Mouse (Mus musculus): ENCODE measurements around the gene Atp6v0c. TPM values are rescaled to one million over a fixed set of nuclear protein-coding genes. Genes with fewer than 3 reads are reported as not detected.

The Atp6v0c gene
- polyA plus RNA-seq, 1 experiment from 2014 or later, result 1,794 TPM

DNA sequence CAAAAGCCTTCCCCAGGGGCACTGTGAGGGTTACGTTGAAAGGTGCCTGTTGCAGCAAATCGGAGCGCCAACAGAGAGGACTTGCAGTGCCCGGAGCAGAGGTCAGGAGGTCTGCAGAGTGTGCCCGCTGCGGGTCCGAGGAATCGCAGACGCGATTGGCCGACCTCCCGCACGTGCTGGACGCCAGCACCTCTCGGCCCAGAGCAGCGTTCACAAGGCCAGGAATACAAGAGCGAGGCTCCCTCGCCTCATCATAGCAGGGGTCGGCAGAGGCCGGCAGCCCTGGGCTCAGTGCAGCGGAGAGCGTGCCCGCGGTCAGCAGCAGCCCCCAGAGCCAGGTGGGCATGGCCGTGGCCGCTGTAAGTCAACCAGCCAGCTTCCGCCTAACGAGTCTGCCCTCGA is 39.1 kb upstream of the Atp6v0c start:
- no peak for ATAC-seq (ENCODE audit: low read depth)
- no peaks in the 10 kb centered on the region for H3K9me3 ChIP-seq (ENCODE audit: control insufficient read depth, low read length)
- no peaks in the 10 kb centered on the region for H3K36me3 ChIP-seq (ENCODE audit: control insufficient read depth, insufficient read depth, low read length)
- peaks cover 65% of the 10 kb centered on the region for H3K4me1 ChIP-seq (ENCODE audit: control insufficient read depth, insufficient read depth, low read length)
- 2% methylated on average over 29 of the region's 29 CpGs for WGBS
- H3K4me2 ChIP-seq (ENCODE audit: low read depth, low read length), result peak overlapping the region; percentile 92
- peak overlapping the region; percentile 79 for H3K27ac ChIP-seq (ENCODE audit: low read depth, low read length)
- peak overlapping the region; percentile 36 for H3K4me3 ChIP-seq (ENCODE audit: low read depth, low read length)
- H3K9ac ChIP-seq (replicated peaks; ENCODE audit: low read depth, low read length), result peak overlapping the region; percentile 66
- 0 out of 2 replicates have a peak, but pooled peaks cover 4% of the 10 kb centered on the region for H3K27me3 ChIP-seq (ENCODE audit: control insufficient read depth, insufficient read depth, low read length)

DNA sequence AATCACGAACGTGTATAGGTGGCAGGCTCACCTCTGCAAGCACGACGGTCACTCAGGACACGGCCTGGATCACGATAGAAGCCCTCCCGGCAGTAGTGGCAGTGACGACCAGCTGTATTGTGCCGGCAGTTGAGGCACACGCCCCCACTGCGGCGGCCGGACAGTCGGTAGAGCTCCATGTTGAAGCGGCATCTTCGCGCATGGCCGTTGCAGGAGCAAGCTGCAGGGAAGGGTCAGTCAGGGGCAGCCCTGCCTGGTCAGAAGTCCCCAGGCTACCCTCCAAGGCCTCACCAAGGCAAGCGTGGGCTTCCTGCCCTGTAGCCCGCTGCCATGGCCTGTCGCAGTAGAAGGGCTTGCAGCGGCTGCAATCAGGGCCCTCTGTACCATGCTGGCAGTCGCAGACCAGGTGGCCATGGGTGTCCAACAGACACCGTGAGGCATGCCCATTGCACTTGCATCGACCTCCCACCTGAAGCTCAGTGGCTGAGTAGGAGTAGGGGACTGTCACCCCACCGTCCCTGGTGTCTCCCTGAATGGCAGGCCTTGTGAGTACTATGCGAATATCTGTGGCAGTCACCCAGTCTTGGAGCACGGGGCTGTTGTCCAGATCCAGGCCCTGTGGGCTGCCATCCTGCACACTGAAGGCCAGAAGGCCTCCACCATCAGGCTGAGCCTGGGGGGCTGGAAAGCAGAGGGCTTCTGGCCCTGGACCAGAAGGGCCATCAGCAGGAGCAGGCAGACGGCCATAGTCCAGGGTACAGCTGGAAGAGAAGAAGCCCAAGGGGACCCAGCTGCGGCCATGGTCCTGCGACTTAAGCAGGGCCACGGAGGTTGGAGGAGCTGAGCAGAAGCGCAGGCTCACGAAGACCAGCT is 38.5 kb upstream of the Atp6v0c start:
- Histone ChIP-seq H3K27ac (ENCODE audit: low read depth, low read length) (no peak overlapping the region), H3K27me3 (ENCODE audit: control insufficient read depth, insufficient read depth, low read length) (0 out of 2 replicates have a peak, but pooled peaks cover 4% of the 10 kb centered on the region), H3K4me3 (ENCODE audit: low read depth, low read length) (peak overlapping the region; percentile 36), H3K4me1 (ENCODE audit: control insufficient read depth, insufficient read depth, low read length) (peaks cover 68% of the 10 kb centered on the region), H3K36me3 (ENCODE audit: control insufficient read depth, insufficient read depth, low read length) (no peaks in the 10 kb centered on the region), H3K4me2 (ENCODE audit: low read depth, low read length) (peak overlapping the region; percentile 92), H3K9me3 (ENCODE audit: control insufficient read depth, low read length) (no peaks in the 10 kb centered on the region), H3K9ac (replicated peaks; ENCODE audit: low read depth, low read length) (peak overlapping the region; percentile 83)
- ATAC-seq (ENCODE audit: low read depth), result no peak
- WGBS, result 52% methylated on average over 34 of the region's 34 CpGs

DNA sequence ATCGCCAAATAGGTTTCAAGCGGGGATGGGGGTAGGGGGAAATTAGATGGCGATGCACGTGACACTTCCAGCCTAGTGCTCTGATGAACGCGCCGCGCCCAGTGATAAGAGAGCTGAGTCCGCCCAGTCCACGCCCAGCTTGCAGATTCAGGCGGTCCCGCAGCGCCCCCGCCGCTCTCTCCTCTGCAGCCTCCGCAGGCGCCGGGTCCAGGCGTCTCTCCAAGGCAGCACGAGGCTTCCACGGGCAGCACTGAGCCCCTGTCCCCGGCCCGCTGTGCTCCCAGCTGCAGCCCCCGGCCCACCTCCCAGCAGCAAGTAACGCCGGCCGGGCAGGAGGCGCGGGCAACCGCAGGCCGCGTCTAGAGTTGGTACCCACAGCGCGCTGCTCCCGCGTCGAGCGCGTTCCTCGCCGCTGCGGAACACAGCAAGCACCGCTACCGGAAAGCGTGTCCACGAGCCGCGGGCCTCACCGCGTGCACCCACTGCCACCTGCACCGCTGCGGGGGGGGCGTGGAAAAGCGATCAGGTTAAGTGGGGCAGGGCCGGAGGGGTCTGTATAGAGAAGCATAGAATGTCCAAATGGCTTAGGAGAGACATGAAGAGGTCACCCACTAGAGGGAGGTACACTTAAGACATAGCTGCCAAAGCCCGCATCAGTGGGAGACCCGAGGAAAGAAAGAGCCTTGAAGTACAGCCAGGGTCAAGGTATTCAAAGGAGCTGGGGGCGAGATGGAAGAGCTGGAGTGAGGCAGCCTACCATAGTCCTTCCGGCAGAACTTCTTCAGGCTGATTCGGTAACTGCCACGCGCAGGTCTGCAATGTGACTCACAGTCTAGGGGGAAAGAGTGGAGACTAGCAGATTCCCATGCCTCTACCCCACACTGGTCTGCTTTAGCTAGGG is 37.2 kb upstream of the Atp6v0c start:
- Histone ChIP-seq H3K36me3 (ENCODE audit: control insufficient read depth, insufficient read depth, low read length) (no peaks in the 10 kb centered on the region), H3K27ac (ENCODE audit: low read depth, low read length) (peak overlapping the region; percentile 72), H3K4me1 (ENCODE audit: control insufficient read depth, insufficient read depth, low read length) (peaks cover 63% of the 10 kb centered on the region), H3K27me3 (ENCODE audit: control insufficient read depth, insufficient read depth, low read length) (0 out of 2 replicates have a peak, but pooled peaks cover 4% of the 10 kb centered on the region), H3K9me3 (ENCODE audit: control insufficient read depth, low read length) (no peaks in the 10 kb centered on the region), H3K9ac (replicated peaks; ENCODE audit: low read depth, low read length) (peak overlapping the region; percentile 83), H3K4me3 (ENCODE audit: low read depth, low read length) (peak overlapping the region; percentile 70), H3K4me2 (ENCODE audit: low read depth, low read length) (peak overlapping the region; percentile 92)
- peak; percentile 39; the same call in 1 of the 2 replicates for ATAC-seq (ENCODE audit: low read depth)
- WGBS, result 4% methylated on average over 56 of the region's 62 CpGs

DNA sequence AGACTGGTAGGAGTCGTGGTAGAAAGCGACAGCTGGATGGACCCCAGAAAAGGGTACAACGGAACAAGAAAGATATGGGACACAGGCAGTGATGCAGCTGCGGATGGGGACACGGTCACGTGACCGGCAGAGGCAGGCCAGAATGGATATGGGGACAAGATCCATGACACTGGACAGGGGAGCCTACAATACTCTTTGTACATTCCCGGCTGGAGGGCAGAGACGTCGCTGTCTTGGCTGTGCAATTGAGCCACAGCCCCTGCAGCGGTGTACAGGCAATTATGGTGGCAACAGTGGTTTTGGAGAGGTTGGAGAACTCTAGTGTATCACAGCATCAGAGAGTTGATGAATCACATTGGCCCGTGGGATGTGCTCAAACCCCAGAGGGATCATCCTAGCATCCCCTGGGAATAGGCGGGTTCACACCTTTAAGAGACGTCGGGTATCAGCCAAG is 36.4 kb upstream of the Atp6v0c start:
- 3% methylated on average over 15 of the region's 15 CpGs for WGBS
- Histone ChIP-seq H3K9ac (replicated peaks; ENCODE audit: low read depth, low read length) (peak overlapping the region; percentile 83), H3K4me3 (ENCODE audit: low read depth, low read length) (peak overlapping the region; percentile 70), H3K36me3 (ENCODE audit: control insufficient read depth, insufficient read depth, low read length) (no peaks in the 10 kb centered on the region), H3K27me3 (ENCODE audit: control insufficient read depth, insufficient read depth, low read length) (0 out of 2 replicates have a peak, but pooled peaks cover 4% of the 10 kb centered on the region), H3K4me2 (ENCODE audit: low read depth, low read length) (peak overlapping the region; percentile 92), H3K4me1 (ENCODE audit: control insufficient read depth, insufficient read depth, low read length) (peaks cover 56% of the 10 kb centered on the region), H3K27ac (ENCODE audit: low read depth, low read length) (peak overlapping the region; percentile 72), H3K9me3 (ENCODE audit: control insufficient read depth, low read length) (no peaks in the 10 kb centered on the region)
- ATAC-seq (ENCODE audit: low read depth), result peak; percentile 19

DNA sequence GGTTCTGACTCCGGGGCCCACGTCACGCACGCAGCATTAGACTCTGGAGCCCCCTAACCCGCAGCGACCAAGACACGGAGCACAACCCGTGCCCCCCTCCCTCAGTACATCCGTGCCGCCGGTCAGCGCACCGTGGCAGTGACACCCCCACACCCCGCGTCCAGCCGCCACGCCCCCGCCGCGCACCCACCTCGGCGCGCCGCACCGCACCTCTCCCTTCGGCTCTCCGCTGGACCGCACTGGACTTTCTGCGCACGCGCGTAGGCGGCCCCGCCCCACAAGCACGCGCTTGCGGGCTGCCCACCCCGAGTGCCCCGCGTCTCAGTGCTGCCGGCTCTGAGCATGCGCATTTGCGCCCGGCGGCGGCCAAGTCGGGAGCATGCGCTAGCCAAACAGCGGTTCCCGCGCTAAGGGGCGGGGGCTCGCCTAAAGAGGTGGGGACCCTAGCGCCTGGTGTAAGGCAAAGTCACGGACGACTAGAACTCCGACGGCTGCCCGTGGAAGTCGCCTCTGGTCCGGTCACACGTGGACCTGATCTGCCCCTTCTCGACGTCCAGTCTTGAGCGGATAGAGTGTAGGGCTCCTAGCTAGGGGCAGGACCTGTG is 35.9 kb upstream of the Atp6v0c start, which contains the start of gene Tbc1d24:
Tbc1d24 (minus strand) TSS at position 279 of the 605 bp plus-strand sequence.
- H3K27me3 ChIP-seq (ENCODE audit: control insufficient read depth, insufficient read depth, low read length), result 0 out of 2 replicates have a peak, but pooled peaks cover 4% of the 10 kb centered on the region
- under 1% methylated on average over 58 of the region's 65 CpGs for WGBS
- peak within 1 kb of the TSS; percentile 83 for H3K9ac ChIP-seq (replicated peaks; ENCODE audit: low read depth, low read length)
- H3K4me3 ChIP-seq (ENCODE audit: low read depth, low read length), result peak within 1 kb of the TSS; percentile 70
- H3K27ac ChIP-seq (ENCODE audit: low read depth, low read length), result peak within 1 kb of the TSS; percentile 72
- H3K9me3 ChIP-seq (ENCODE audit: control insufficient read depth, low read length), result no peaks in the 10 kb centered on the region
- H3K4me2 ChIP-seq (ENCODE audit: low read depth, low read length), result peak within 1 kb of the TSS; percentile 92
- H3K4me1 ChIP-seq (ENCODE audit: control insufficient read depth, insufficient read depth, low read length), result peaks cover 55% of the 10 kb centered on the region
- no peaks in the 10 kb centered on the region for H3K36me3 ChIP-seq (ENCODE audit: control insufficient read depth, insufficient read depth, low read length)
- ATAC-seq (ENCODE audit: low read depth), result peak; percentile 70

DNA sequence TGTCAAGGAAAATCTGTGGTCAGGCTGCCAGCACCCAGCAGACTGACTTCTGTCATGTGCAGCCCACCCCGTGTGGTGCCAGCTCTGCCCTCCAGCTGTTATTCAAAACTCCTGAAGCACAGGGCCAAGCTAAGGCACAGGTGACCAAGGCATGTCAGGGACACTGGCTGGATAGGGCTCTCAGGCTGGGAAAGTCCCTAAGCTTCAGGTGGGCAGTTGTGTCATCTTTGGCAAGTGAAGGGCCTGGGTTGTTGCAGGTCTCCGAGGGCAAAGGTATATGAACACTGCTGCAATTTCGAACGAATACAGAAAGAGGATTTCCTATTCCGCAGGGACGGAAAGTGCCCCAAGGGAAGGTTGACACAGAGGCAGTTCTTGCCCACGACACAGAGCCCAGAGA is 35.3 kb upstream of the Atp6v0c start:
- ATAC-seq (ENCODE audit: low read depth), result no peak
- H3K27ac ChIP-seq (ENCODE audit: low read depth, low read length), result 0 out of 2 replicates have a peak overlapping the region, but pooled peaks have one; percentile 10
- no peaks in the 10 kb centered on the region for H3K9me3 ChIP-seq (ENCODE audit: control insufficient read depth, low read length)
- H3K9ac ChIP-seq (replicated peaks; ENCODE audit: low read depth, low read length), result peak overlapping the region; percentile 83
- peaks cover 55% of the 10 kb centered on the region for H3K4me1 ChIP-seq (ENCODE audit: control insufficient read depth, insufficient read depth, low read length)
- 8% methylated on average over 7 of the region's 7 CpGs for WGBS
- no peaks in the 10 kb centered on the region for H3K36me3 ChIP-seq (ENCODE audit: control insufficient read depth, insufficient read depth, low read length)
- peak overlapping the region; percentile 70 for H3K4me3 ChIP-seq (ENCODE audit: low read depth, low read length)
- H3K4me2 ChIP-seq (ENCODE audit: low read depth, low read length), result peak overlapping the region; percentile 92
- H3K27me3 ChIP-seq (ENCODE audit: control insufficient read depth, insufficient read depth, low read length), result 0 out of 2 replicates have a peak, but pooled peaks cover 4% of the 10 kb centered on the region

DNA sequence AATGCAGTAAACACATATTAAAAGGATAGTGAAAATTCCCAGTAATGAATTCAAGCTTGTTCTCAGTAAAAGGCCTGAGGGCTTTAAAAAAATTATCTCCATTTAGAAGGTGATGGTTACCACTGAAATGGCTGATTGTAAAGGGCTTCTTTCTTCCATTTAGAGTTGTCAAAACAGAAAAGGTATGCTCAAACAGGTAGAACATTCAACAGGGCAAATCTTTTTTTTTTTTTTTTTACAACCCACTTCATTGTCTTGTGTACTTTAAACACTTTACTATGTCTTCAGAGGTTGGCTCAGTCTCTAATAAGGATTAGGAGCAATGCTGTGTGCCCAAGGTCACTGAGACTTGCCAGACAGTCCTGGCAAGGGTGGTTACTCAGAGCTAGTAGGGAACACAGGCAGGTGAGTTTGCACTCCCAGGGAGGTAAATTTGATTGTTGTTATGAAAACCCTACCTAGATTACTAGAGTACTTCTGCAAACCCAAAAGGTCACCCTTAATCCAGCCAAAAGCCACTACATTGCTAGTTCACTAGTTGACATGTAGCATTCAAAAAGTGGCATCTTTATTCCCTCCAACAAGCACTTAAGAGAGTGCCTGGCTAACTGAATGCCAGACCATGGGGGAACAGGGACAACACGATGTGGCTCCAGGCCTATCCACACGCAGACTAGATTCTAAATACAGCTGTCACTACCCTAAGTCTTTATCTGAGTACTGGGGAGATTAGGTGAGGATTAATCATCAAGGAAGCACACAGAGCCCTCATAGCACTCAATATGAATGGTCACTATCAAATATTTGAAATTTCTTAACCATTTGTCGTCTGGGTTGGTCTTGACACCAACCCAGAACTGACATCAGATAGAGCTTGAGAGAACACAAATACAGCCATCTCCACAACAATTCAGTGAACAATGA is 34.4 kb upstream of the Atp6v0c start:
- ATAC-seq (ENCODE audit: low read depth), result no peak
- no peak overlapping the region for H3K27ac ChIP-seq (ENCODE audit: low read depth, low read length)
- peaks cover 46% of the 10 kb centered on the region for H3K4me1 ChIP-seq (ENCODE audit: control insufficient read depth, insufficient read depth, low read length)
- 0 out of 2 replicates have a peak, but pooled peaks cover 4% of the 10 kb centered on the region for H3K27me3 ChIP-seq (ENCODE audit: control insufficient read depth, insufficient read depth, low read length)
- H3K4me3 ChIP-seq (ENCODE audit: low read depth, low read length), result peak overlapping the region; percentile 70; the same call in 1 of the 2 replicates
- peak overlapping the region; percentile 92 for H3K4me2 ChIP-seq (ENCODE audit: low read depth, low read length)
- no peaks in the 10 kb centered on the region for H3K36me3 ChIP-seq (ENCODE audit: control insufficient read depth, insufficient read depth, low read length)
- H3K9ac ChIP-seq (replicated peaks; ENCODE audit: low read depth, low read length), result peak overlapping the region; percentile 83
- 84% methylated on average over 3 of the region's 3 CpGs for WGBS
- no peaks in the 10 kb centered on the region for H3K9me3 ChIP-seq (ENCODE audit: control insufficient read depth, low read length)
